Mouse (Mus musculus): Measurements from ENCODE around the gene 1810062G17Rik. TPM values are rescaled to one million over a fixed set of nuclear protein-coding genes. Genes with fewer than 3 reads are reported as not detected.

1810062G17Rik gene
- polyA plus RNA-seq, 1 experiment from 2014 or later = 4.9 TPM

DNA sequence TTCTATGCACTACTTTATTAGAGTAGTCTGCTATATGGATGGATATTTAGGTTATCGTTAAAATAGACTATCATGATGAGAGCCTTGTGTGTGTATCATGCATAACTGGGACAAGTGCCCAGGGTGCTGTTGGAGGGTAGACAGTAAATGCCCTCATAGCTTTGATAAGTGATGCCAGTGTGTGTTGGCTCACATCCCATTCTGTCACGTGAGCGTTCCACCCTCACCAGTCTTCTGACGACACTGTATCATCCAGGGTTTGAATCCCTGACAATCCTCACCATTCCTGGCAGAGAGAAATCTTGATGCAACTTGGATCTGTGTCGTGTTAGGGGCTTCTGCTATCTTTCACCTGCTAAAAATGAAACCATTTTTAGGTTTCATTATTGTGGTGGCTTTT, 29.2 kb upstream of the 1810062G17Rik start:
- no peaks in the 10 kb centered on the region for H3K9me3 ChIP-seq (replicated peaks; ENCODE audit: low read length)
- H3K4me2 ChIP-seq (ENCODE audit: low read length) = no peak overlapping the region
- no peaks in the 10 kb centered on the region for H3K27me3 ChIP-seq (ENCODE audit: insufficient read depth, low read length)
- H3K27ac ChIP-seq = no peak overlapping the region
- peaks cover 20% of the 10 kb centered on the region; the same call in 1 of the 2 replicates for H3K36me3 ChIP-seq (ENCODE audit: insufficient read depth, low read length)
- DNase-seq (ENCODE audit: low spot score) (no peak), ATAC-seq (replicated peaks; ENCODE audit: low FRiP score, low read depth) (no peak)
- 82% methylated on average over 5 of the region's 5 CpGs for WGBS
- H3K4me1 ChIP-seq (replicated peaks; ENCODE audit: insufficient read depth, low read length) = no peaks in the 10 kb centered on the region; the same call in 1 of the 2 replicates
- no peak for TF ChIP-seq CTCF (IDR thresholded peaks at IDR 0.05; ENCODE audit: low read depth)
- H3K4me3 ChIP-seq (replicated peaks; ENCODE audit: low read depth, low read length) = no peak overlapping the region
- H3K9ac ChIP-seq (ENCODE audit: low read depth, low read length) = no peak overlapping the region

DNA sequence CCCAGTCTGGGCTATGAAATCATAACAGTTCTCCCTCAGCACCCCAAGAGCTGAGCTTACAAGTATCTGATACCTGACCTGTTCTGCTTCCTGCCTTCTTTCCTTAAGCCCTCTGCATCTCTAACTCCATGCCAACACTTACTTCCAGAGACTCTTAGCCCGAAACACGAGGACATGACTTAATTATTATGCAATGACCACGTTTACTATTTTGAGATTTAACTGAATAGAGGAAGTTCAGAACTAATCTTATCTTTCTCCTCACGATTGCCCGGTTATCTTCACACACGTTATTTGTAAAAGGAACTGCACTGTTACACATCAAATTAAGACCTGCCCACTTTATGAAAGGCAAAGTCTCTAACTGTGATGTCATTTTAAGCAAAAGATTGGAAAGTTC, 28.8 kb upstream of the 1810062G17Rik start:
- Histone ChIP-seq H3K4me1 (replicated peaks; ENCODE audit: insufficient read depth, low read length) (no peaks in the 10 kb centered on the region; the same call in 1 of the 2 replicates), H3K4me3 (replicated peaks; ENCODE audit: low read depth, low read length) (no peak overlapping the region), H3K27ac (no peak overlapping the region), H3K9me3 (replicated peaks; ENCODE audit: low read length) (no peaks in the 10 kb centered on the region), H3K9ac (ENCODE audit: low read depth, low read length) (no peak overlapping the region), H3K4me2 (ENCODE audit: low read length) (no peak overlapping the region), H3K27me3 (ENCODE audit: insufficient read depth, low read length) (no peaks in the 10 kb centered on the region), H3K36me3 (ENCODE audit: insufficient read depth, low read length) (peaks cover 20% of the 10 kb centered on the region; the same call in 1 of the 2 replicates)
- ATAC-seq (replicated peaks; ENCODE audit: low FRiP score, low read depth) (no peak), DNase-seq (ENCODE audit: low spot score) (no peak)
- TF ChIP-seq CTCF (IDR thresholded peaks at IDR 0.05; ENCODE audit: low read depth) = no peak
- WGBS = 72% methylated on average over 6 of the region's 6 CpGs

DNA sequence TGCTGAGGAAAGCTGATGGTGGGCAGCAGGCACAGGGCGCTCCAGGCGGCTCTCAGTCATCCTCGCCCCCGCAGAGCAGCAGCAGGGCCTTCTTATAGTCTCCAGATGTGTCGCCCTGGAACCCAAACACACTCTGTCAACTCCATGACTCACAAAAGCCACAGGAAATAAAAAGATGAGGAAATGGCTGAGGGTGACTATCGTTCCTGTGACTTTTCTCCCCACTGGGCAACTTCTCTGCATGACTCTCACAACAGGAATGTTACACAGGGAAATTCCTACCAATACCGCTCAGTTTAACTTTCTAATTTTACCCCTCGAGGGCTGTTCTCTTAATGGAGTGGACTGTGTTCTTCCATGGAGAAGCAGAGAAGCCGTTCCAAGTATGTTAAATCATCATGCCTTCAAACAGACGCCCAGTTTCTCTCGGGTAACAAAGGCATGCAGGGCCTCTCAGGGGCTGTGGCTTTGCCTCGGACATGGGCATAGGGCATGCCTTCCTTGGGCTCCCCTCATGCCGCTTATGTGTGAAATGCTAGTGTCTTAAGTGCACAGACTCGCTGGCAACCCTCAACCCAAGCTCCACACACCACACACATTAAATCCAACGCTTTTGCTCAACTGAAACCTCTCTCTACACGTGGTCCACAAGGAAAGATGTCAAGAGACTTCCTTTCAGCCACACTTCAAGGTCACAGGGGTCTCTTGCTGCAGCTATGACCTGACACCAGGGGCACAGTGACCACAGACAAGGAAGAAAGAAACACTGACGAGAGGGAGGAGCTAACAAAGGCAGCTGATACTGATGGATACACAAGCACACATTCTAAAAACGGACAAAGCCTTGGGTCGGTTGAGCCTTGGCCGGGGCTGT, 26.2 kb upstream of the 1810062G17Rik start:
- TF ChIP-seq CTCF (IDR thresholded peaks at IDR 0.05; ENCODE audit: low read depth) = no peak
- peak; percentile 53; the same call in 1 of the 2 replicates for ATAC-seq (replicated peaks; ENCODE audit: low FRiP score, low read depth)
- peak overlapping the region; percentile 19; the same call in 1 of the 2 replicates for H3K27ac ChIP-seq
- H3K27me3 ChIP-seq (ENCODE audit: insufficient read depth, low read length) = no peaks in the 10 kb centered on the region
- no peak overlapping the region for H3K9ac ChIP-seq (ENCODE audit: low read depth, low read length)
- H3K4me3 ChIP-seq (replicated peaks; ENCODE audit: low read depth, low read length) = no peak overlapping the region
- no peak overlapping the region for H3K4me2 ChIP-seq (ENCODE audit: low read length)
- H3K4me1 ChIP-seq (replicated peaks; ENCODE audit: insufficient read depth, low read length) = no peaks in the 10 kb centered on the region; the same call in 1 of the 2 replicates
- H3K9me3 ChIP-seq (replicated peaks; ENCODE audit: low read length) = no peaks in the 10 kb centered on the region
- peaks cover 34% of the 10 kb centered on the region; the same call in 1 of the 2 replicates for H3K36me3 ChIP-seq (ENCODE audit: insufficient read depth, low read length)
- DNase-seq (ENCODE audit: low spot score) = peak; percentile 25
- 38% methylated on average over 20 of the region's 20 CpGs for WGBS

- DNase-seq (ENCODE audit: low spot score) = no peak
- ATAC-seq (replicated peaks; ENCODE audit: low FRiP score, low read depth) = no peak
- no peaks in the 10 kb centered on the region for H3K9me3 ChIP-seq (replicated peaks; ENCODE audit: low read length)
- no peak for TF ChIP-seq CTCF (IDR thresholded peaks at IDR 0.05; ENCODE audit: low read depth)
- H3K9ac ChIP-seq (ENCODE audit: low read depth, low read length) = no peak overlapping the region
- H3K4me3 ChIP-seq (replicated peaks; ENCODE audit: low read depth, low read length) = no peak overlapping the region
- no peak overlapping the region for H3K4me2 ChIP-seq (ENCODE audit: low read length)
- H3K36me3 ChIP-seq (ENCODE audit: insufficient read depth, low read length) = peaks cover 56% of the 10 kb centered on the region
- no peaks in the 10 kb centered on the region; the same call in 1 of the 2 replicates for H3K4me1 ChIP-seq (replicated peaks; ENCODE audit: insufficient read depth, low read length)
- H3K27ac ChIP-seq = no peak overlapping the region
- WGBS = 69% methylated on average over 1 of the region's 1 CpGs
- no peaks in the 10 kb centered on the region for H3K27me3 ChIP-seq (ENCODE audit: insufficient read depth, low read length)
Observed at GRCm38 (mm10) chr3:36452502-36452901, 23.2 kb upstream of the 1810062G17Rik start.

DNA sequence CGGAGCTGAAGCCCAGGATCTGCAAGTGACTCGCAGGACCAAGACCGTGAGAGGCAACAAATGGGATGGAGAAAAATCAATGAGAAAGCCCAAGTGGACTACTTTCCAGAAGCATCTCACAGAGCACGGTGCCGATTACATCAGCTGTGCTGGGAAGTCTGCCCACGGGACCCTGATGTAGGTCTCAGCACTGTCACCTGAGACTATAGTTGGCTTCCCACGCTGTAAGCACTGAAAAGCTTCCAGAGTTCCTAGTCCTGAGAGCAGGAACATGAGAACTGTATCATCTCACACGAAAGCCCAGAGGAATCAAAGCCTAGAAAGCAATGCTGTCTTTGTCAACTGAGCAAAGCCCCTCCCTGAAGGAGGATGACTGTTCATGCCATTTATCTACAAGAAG, 20.6 kb upstream of the 1810062G17Rik start:
- no peak overlapping the region for H3K4me3 ChIP-seq (replicated peaks; ENCODE audit: low read depth, low read length)
- H3K9me3 ChIP-seq (replicated peaks; ENCODE audit: low read length) = no peaks in the 10 kb centered on the region
- H3K27me3 ChIP-seq (ENCODE audit: insufficient read depth, low read length) = no peaks in the 10 kb centered on the region
- no peak for ATAC-seq (replicated peaks; ENCODE audit: low FRiP score, low read depth)
- DNase-seq (ENCODE audit: low spot score) = no peak
- H3K9ac ChIP-seq (ENCODE audit: low read depth, low read length) = no peak overlapping the region
- no peak overlapping the region for H3K27ac ChIP-seq
- H3K4me1 ChIP-seq (replicated peaks; ENCODE audit: insufficient read depth, low read length) = no peaks in the 10 kb centered on the region
- no peak overlapping the region for H3K4me2 ChIP-seq (ENCODE audit: low read length)
- no peak for TF ChIP-seq CTCF (IDR thresholded peaks at IDR 0.05; ENCODE audit: low read depth)
- H3K36me3 ChIP-seq (ENCODE audit: insufficient read depth, low read length) = peaks cover 54% of the 10 kb centered on the region
- WGBS = 91% methylated on average over 8 of the region's 8 CpGs

GRCm38 (mm10) chr3:36455566-36455965, 20.2 kb upstream of the 1810062G17Rik start:
- no peaks in the 10 kb centered on the region for H3K9me3 ChIP-seq (replicated peaks; ENCODE audit: low read length)
- TF ChIP-seq CTCF (IDR thresholded peaks at IDR 0.05; ENCODE audit: low read depth) = no peak
- no peak for DNase-seq (ENCODE audit: low spot score)
- peaks cover 51% of the 10 kb centered on the region for H3K36me3 ChIP-seq (ENCODE audit: insufficient read depth, low read length)
- no peak overlapping the region for H3K4me3 ChIP-seq (replicated peaks; ENCODE audit: low read depth, low read length)
- no peaks in the 10 kb centered on the region for H3K27me3 ChIP-seq (ENCODE audit: insufficient read depth, low read length)
- 77% methylated on average over 3 of the region's 3 CpGs for WGBS
- no peak overlapping the region for H3K27ac ChIP-seq
- no peak overlapping the region for H3K4me2 ChIP-seq (ENCODE audit: low read length)
- no peaks in the 10 kb centered on the region for H3K4me1 ChIP-seq (replicated peaks; ENCODE audit: insufficient read depth, low read length)
- no peak for ATAC-seq (replicated peaks; ENCODE audit: low FRiP score, low read depth)
- H3K9ac ChIP-seq (ENCODE audit: low read depth, low read length) = no peak overlapping the region

All from kidney, postnatal 0 days (tissue).